Mouse (Mus musculus) limb, embryonic 12.5 days (tissue): ENCODE data around the gene Gm35549. TPM values are rescaled to one million over a fixed set of nuclear protein-coding genes. Genes with fewer than 3 reads are reported as not detected.
"Not testable (repeated sequence)": the region's sequence is repeated elsewhere in the genome, so short reads cannot be mapped to it uniquely, and the experiment has no call there.

Experiments used
- ATAC-seq: fragments of 200-750 bp; cut with Nextera tagmentation; 2 replicates; pipeline ENCODE4 v1.8.0; 2017; ENCODE audit warnings: low read depth, moderate TSS enrichment; ENCODE audit not compliant: insufficient number of reproducible peaks, insufficient read depth, low FRiP score, low TSS enrichment
- H3K27ac ChIP-seq: fragments of 300-500 bp; sonication (generic); 2 replicates; pipeline ENCODE4 v1.5.1; 2016; ENCODE audit warnings: mild to moderate bottlenecking, moderate library complexity
- H3K27me3 ChIP-seq: fragments of 300-500 bp; sonication (generic); 2 replicates; pipeline ENCODE4 v1.6.1; 2016; ENCODE audit warnings: mild to moderate bottlenecking, moderate library complexity
- H3K36me3 ChIP-seq: fragments of 300-500 bp; sonication (generic); 2 replicates; pipeline ENCODE4 v1.6.1; 2016; ENCODE audit warnings: mild to moderate bottlenecking, moderate library complexity
- H3K4me1 ChIP-seq: fragments of 300-500 bp; sonication (generic); replicated peaks from 2 replicates; pipeline ENCODE4 v1.6.1; 2016
- H3K4me2 ChIP-seq: fragments of 300-500 bp; sonication (generic); 2 replicates; pipeline ENCODE4 v1.6.1; 2016; ENCODE audit warnings: mild to moderate bottlenecking, moderate library complexity
- H3K4me3 ChIP-seq: fragments of 300-500 bp; sonication (generic); replicated peaks from 2 replicates; pipeline ENCODE4 v1.5.1; 2016; ENCODE audit warnings: mild to moderate bottlenecking
- H3K9ac ChIP-seq: fragments of 300-500 bp; sonication (generic); replicated peaks from 2 replicates; pipeline ENCODE4 v1.6.1; 2016; ENCODE audit warnings: mild to moderate bottlenecking, moderate library complexity
- H3K9me3 ChIP-seq: fragments of 300-500 bp; sonication (generic); 2 replicates; pipeline ENCODE4 v1.6.1; 2016; ENCODE audit warnings: mild to moderate bottlenecking, moderate library complexity
- WGBS: fragments of 180-500 bp; shearing (Covaris S2); methylation state at CpG from one replicate; pipeline ENCODE4 v1.1.7; 2016; 5-methylcytosine and 5-hydroxymethylcytosine counted together
- polyA plus RNA-seq: library from polyadenylated mRNA; unstranded; fragments of >200 nt; fragmentation: Nextera tagmentation; extraction: Ambion mirVana; gene quantifications from 2 replicates; pipeline ENCODE4 v1.2.1, GENCODE M21; 2016

Gene Gm35549
- polyA plus RNA-seq, 1 experiment from 2014 or later = 0.71 TPM

DNA sequence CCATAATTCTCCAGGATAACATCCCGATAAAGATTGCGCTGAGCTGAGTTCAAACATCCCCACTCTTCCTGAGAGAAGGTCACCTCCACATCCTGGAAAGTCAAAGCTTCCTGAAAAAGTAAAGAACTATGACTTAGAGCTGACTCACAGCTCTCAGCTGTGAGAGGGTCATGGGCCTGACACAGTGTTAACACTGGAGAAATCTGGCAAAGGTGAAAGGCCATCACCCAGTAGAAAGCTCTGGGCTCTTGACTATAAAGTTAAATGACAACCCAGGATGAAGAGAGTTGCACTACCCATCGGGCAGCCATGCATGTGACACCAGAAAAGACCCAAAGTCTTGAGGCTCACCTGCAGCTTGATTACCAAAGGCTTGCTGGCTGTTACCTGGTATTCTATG lies 12.9 kb upstream of the Gm35549 start:
- H3K9me3 ChIP-seq = peaks cover 25% of the 10 kb centered on the region
- no peaks in the 10 kb centered on the region for H3K27me3 ChIP-seq
- H3K27ac ChIP-seq = no peak overlapping the region
- no peak overlapping the region for H3K4me2 ChIP-seq
- H3K4me1 ChIP-seq = no peaks in the 10 kb centered on the region
- no peak overlapping the region for H3K9ac ChIP-seq
- H3K36me3 ChIP-seq = peaks cover 95% of the 10 kb centered on the region
- 98% methylated on average over 3 of the region's 3 CpGs for WGBS
- H3K4me3 ChIP-seq = no peak overlapping the region
- no peak for ATAC-seq

DNA sequence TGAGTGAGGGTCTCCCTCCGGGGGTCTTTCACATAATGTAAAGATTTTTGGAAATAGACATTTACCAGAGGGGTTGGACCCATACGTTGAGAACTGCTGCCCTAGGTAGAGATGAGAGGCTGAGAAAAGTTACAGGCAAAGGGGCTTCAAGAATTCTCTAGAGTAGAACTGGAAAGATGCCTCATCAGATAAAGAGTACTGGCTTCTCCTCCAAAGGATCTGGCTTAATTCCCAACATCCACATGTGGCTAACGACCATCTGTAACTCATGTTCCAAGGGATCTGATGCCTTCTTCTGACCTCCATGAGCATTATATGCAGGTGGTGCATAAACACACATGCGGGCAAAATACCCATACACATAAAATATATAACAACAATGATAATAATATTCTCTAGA lies 11.8 kb upstream of the Gm35549 start:
- Histone ChIP-seq H3K4me2 (no peak overlapping the region), H3K4me3 (no peak overlapping the region), H3K4me1 (no peaks in the 10 kb centered on the region), H3K9ac (no peak overlapping the region), H3K9me3 (peaks cover 16% of the 10 kb centered on the region), H3K27me3 (no peaks in the 10 kb centered on the region), H3K36me3 (peaks cover 95% of the 10 kb centered on the region), H3K27ac (no peak overlapping the region)
- ATAC-seq = no peak
- WGBS = over 99% methylated on average over 4 of the region's 4 CpGs

DNA sequence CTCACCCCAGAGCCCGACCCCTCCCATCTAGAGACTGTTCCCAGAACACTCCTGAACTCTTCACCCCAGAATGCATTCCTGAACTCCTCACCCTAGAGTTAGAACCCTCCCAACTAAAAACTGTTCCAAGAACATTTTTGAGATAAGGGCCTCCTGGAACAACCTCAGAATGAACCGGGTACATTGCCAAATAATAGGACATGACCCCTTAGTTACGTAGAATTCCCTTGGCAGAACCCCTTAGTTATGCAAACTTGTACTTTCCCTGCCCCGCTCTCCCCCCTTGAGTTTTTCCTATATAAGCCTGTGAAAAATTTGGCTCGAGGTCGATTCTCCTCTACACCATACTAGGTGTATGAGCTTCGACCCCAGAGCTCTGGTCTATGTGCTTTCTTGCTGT lies 11.3 kb upstream of the Gm35549 start:
- not testable (repeated sequence) for H3K4me2 ChIP-seq, H3K9ac ChIP-seq, H3K27ac ChIP-seq, H3K4me3 ChIP-seq, H3K27me3 ChIP-seq, ATAC-seq, H3K4me1 ChIP-seq
- Histone ChIP-seq H3K36me3 (peaks cover 95% of the 10 kb centered on the region), H3K9me3 (peaks cover 12% of the 10 kb centered on the region; the same call in 1 of the 2 replicates)
- WGBS = 96% methylated on average over 3 of the region's 7 CpGs

DNA sequence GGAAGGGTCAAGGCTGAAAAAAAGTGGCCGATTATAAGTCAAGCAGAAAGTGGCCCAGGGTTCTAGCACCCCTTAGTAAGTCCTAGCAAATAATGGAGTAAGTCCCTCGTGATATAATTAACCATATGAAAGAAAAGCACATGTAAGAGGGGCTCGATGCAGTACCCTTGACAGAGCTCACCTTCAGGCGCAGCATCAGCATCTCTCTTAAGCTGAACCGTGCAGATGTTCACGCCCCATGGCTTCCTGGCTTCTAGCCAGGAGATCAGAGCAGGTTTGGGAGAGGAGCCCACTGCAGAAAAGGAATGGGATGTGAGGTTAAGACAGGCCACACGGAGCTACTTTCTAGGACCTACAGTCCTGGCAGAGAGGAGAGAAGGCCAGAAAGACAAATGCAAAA lies 10.7 kb upstream of the Gm35549 start:
- Histone ChIP-seq H3K27me3 (no peaks in the 10 kb centered on the region), H3K4me2 (no peak overlapping the region), H3K4me3 (no peak overlapping the region), H3K9me3 (peaks cover 8% of the 10 kb centered on the region; the same call in 1 of the 2 replicates), H3K9ac (no peak overlapping the region), H3K36me3 (peaks cover 95% of the 10 kb centered on the region), H3K27ac (no peak overlapping the region), H3K4me1 (no peaks in the 10 kb centered on the region)
- WGBS = 93% methylated on average over 7 of the region's 7 CpGs
- no peak for ATAC-seq

DNA sequence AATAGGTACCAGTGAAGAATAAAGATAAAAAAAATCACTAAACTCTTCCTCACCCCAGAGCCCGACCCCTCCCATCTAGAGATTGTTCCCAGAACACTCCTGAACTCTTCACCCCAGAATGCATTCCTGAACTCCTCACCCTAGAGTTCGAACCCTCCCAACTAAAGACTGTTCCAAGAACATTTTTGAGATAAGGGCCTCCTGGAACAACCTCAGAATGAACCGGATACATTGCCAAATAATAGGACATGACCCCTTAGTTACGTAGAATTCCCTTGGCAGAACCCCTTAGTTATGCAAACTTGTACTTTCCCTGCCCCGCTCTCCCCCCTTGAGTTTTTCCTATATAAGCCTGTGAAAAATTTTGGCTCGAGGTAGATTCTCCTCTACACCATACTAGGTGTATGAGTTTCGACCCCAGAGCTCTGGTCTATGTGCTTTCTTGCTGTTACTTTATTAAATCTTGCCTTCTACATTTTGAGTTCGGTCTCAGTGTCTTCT lies 4.0 kb upstream of the Gm35549 start:
- not testable (repeated sequence) for H3K4me1 ChIP-seq, H3K9me3 ChIP-seq, H3K4me3 ChIP-seq, H3K4me2 ChIP-seq, H3K27me3 ChIP-seq, ATAC-seq, H3K9ac ChIP-seq, H3K27ac ChIP-seq
- 94% methylated on average over 7 of the region's 8 CpGs for WGBS
- peaks cover 46% of the 10 kb centered on the region for H3K36me3 ChIP-seq

DNA sequence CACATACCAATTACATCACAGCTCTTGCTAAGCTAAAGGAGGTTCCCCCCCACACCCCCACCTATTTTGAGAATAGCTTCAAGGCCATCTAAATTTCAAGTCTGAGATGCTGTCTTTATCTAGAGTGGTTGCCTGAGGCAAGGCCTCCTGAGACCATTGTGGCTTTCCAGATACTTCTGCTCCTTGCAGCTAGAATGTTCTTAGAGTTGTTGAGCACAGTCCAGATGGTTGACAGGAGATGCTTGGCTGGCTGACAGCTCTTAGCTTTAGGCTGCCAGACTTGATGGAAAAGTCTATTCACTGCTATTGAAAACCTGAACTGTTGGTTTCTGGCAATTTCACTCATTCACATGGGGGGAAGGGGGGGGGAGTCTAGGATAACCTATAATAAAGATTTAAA lies 2.3 kb upstream of the Gm35549 start:
- Histone ChIP-seq H3K27me3 (no peaks in the 10 kb centered on the region), H3K4me1 (no peaks in the 10 kb centered on the region), H3K9ac (no peak overlapping the region), H3K4me2 (no peak overlapping the region), H3K9me3 (peaks cover 8% of the 10 kb centered on the region), H3K4me3 (no peak overlapping the region), H3K27ac (no peak overlapping the region), H3K36me3 (peaks cover 29% of the 10 kb centered on the region)
- ATAC-seq = no peak

DNA sequence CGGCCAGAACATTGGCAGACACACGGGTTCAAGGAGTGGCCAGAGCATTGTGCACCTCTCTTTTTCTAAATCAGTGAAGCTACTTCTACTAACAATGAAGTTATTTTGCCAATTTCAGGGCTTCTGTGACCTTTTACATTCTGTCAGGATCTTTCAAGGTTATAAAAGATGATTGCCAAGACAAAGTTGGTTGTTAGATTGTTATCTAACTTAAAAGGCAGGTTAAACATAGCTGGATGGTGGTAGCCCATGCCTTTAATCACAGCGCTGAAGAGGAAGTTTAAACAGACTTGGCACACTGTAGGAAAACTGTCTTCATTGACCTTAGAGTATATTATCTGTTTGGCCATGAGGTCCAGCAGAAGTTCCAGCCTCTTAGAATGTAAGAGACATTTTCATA lies 1.8 kb upstream of the Gm35549 start:
- no peaks in the 10 kb centered on the region for H3K4me1 ChIP-seq
- no peak overlapping the region for H3K27ac ChIP-seq
- peaks cover 24% of the 10 kb centered on the region for H3K36me3 ChIP-seq
- ATAC-seq = no peak
- no peak overlapping the region for H3K4me3 ChIP-seq
- WGBS = 80% methylated on average over 3 of the region's 3 CpGs
- H3K4me2 ChIP-seq = no peak overlapping the region
- H3K9me3 ChIP-seq = peaks cover 8% of the 10 kb centered on the region
- H3K9ac ChIP-seq = no peak overlapping the region
- no peaks in the 10 kb centered on the region for H3K27me3 ChIP-seq

DNA sequence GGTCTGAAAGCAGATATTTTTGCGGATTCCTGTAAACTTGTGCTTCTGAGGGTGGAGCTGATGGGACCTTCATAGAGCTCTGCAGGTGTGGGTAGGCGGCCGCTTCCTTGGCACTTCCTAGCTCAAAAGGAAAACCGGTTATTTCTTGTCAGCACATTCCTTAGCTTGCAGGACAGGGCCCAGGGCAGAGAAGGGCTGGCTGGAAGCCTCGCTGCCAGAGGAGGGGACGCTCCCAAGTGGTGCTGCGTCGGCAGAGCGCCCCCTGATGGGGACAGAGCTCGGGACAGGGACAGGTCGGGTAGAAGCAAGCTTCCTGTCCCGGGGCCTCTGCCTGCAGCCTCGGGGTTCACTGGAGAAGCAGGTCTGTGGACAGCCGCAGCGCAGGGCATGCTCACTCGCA lies 6.2 kb downstream of the Gm35549 start:
- Histone ChIP-seq H3K9ac (0 out of 2 replicates have a peak overlapping the region, but pooled peaks have one; percentile 18), H3K9me3 (no peaks in the 10 kb centered on the region), H3K36me3 (peaks cover 15% of the 10 kb centered on the region), H3K27me3 (no peaks in the 10 kb centered on the region), H3K4me1 (peaks cover 22% of the 10 kb centered on the region), H3K4me2 (peak overlapping the region; percentile 17; the same call in 1 of the 2 replicates), H3K27ac (peak overlapping the region; percentile 82), H3K4me3 (no peak overlapping the region)
- ATAC-seq = peak; percentile 50; the same call in 1 of the 2 replicates
- 22% methylated on average over 16 of the region's 16 CpGs for WGBS

DNA sequence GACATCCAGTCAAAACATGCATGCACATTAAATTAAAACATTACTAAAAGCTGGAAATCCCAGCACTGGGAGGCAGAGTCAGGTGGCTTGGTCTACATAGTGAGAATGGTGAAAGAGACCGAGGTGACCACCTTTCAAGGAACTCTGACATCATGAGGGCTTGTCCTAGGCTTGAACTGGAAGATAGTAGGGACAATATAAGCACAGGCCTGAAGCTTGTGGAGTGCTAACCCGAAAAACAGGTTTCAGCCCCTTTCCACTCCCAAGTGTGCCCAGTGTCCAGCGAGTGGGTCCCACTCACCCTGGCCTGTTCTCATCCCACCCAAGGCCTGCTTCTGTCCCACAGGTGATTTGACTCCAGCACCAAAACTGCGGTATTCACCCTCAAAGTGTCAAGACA lies 6.6 kb downstream of the Gm35549 start:
- peaks cover 22% of the 10 kb centered on the region for H3K4me1 ChIP-seq
- ATAC-seq = no peak
- 88% methylated on average over 4 of the region's 4 CpGs for WGBS
- H3K9ac ChIP-seq = no peak overlapping the region
- H3K4me3 ChIP-seq = no peak overlapping the region
- H3K9me3 ChIP-seq = no peaks in the 10 kb centered on the region
- no peak overlapping the region for H3K4me2 ChIP-seq
- no peaks in the 10 kb centered on the region for H3K27me3 ChIP-seq
- peaks cover 15% of the 10 kb centered on the region for H3K36me3 ChIP-seq
- peak overlapping the region; percentile 82 for H3K27ac ChIP-seq

DNA sequence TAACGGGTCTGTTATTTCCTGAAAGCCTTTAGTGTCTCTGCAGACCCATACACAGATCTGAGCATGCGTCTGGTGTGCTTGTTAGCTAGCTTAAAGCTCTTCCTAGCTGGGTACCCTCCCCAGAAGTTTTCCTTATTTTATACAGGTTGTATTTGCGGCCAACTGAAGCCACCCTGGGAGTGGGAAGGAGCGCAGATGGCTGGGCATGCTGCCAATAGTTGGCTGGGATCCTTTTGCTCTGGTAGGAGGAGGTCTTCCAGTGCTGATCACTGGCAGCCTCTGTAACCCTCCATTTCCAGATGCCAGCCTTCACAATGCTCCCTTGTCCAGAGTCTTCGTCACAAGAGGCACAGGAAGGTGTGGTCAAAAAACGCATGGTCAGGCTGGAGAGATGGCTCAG lies 7.0 kb downstream of the Gm35549 start:
- Histone ChIP-seq H3K4me2 (no peak overlapping the region; the same call in 1 of the 2 replicates), H3K27me3 (no peaks in the 10 kb centered on the region), H3K4me3 (no peak overlapping the region), H3K9ac (no peak overlapping the region), H3K4me1 (peaks cover 22% of the 10 kb centered on the region), H3K36me3 (peaks cover 15% of the 10 kb centered on the region), H3K27ac (peak overlapping the region; percentile 82), H3K9me3 (no peaks in the 10 kb centered on the region)
- ATAC-seq = peak; percentile 76
- WGBS = 41% methylated on average over 6 of the region's 6 CpGs

DNA sequence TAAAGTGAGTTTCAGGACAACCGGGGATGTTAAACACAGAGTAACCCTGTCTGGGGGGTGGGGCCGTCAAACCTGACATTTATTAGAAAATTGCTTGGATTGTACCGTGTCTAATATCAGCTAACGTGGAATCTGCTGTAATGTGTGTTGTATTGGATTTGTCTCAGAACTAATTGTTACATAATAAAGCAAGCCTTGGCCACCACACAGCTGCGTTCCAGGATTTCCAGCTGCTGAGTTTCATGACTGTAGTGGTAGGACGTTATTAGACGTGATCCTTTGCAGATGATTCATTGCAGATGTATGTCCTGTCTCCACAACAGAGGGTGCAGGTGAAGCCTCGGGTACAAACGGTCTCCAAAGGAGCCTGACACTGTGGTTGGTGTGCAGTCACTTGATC lies 7.7 kb downstream of the Gm35549 start:
- Histone ChIP-seq H3K27ac (peak overlapping the region; percentile 82), H3K4me2 (no peak overlapping the region; the same call in 1 of the 2 replicates), H3K4me1 (peaks cover 22% of the 10 kb centered on the region), H3K27me3 (no peaks in the 10 kb centered on the region), H3K9me3 (no peaks in the 10 kb centered on the region), H3K9ac (no peak overlapping the region), H3K36me3 (peaks cover 15% of the 10 kb centered on the region), H3K4me3 (no peak overlapping the region)
- ATAC-seq = no peak
- 50% methylated on average over 9 of the region's 9 CpGs for WGBS

DNA sequence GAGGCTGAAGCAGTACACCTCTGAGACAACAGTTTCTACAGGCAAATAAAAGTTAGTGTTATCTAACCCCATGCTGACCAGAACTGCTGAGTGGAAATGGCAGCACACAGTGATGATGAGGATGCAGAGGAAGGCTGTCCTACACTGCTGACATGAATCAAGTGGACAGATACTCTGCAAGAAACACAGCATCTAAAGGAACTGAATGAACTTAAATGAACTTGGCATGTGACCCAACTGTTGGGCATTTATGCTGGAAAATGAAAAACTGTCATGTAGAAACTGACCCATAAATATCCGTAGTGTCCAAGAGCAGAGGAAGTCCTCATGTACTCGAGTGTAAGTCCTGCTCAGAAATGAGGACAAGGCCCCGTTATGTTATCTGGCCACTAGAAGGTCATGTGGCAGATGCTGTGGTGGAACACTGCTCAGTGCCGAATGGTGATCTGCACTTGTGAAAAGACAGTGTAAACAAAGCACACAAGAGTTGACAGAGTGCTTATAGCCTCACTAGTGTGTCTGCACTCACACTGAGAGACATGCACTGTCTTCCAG lies 13.9 kb downstream of the Gm35549 start:
- no peak overlapping the region for H3K4me2 ChIP-seq
- no peak overlapping the region for H3K27ac ChIP-seq
- WGBS = 85% methylated on average over 4 of the region's 4 CpGs
- H3K9me3 ChIP-seq = no peaks in the 10 kb centered on the region
- H3K4me1 ChIP-seq = no peaks in the 10 kb centered on the region
- H3K27me3 ChIP-seq = no peaks in the 10 kb centered on the region
- ATAC-seq = no peak
- peaks cover 51% of the 10 kb centered on the region for H3K36me3 ChIP-seq
- H3K4me3 ChIP-seq = no peak overlapping the region
- no peak overlapping the region for H3K9ac ChIP-seq
